Mouse (Mus musculus) layer of hippocampus, adult 8-10 months (tissue): Measurements from ENCODE around the gene Ipcef1. TPM values are rescaled to one million over a fixed set of nuclear protein-coding genes. Genes with fewer than 3 reads are reported as not detected.

Experiments
- DNase-seq, 2 experiments: peaks; one replicate each; pipeline ENCODE4 v3.0.0; 2022; ENCODE audit warnings: low spot score in 2 of 2
- total RNA-seq, 4 experiments: library from RNA; stranded (reverse); gene quantifications; 2 replicates each; pipeline ENCODE4 v1.2.4; 2022

The Ipcef1 gene
- total RNA-seq, 4 experiments from 2014 or later, result 16.0 to 26.8 (median 22.0) TPM

DNA sequence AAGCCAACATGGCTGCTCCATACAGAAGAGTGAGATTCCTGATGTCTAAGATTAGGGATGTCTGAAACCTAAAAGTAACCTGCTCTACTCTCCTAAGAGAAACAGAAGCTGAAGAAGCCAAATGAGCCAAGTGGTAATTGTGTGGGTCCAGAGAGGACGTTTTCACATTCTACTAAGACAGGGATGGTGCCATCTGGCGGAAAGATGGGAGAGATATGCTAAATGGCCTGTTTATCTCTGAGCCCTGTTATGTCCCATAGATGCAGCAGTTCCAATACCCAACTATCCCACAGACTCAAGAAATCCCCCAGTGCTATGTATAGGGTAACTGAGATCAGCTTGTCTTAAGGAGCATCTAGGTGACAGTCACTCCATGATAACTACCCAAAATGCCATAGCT is 74.4 kb downstream of the Ipcef1 start:
- DNase-seq, result no peak

GRCm38 (mm10) chr10:6968334-6968733 is 83.9 kb downstream of the Ipcef1 start:
- no peak for DNase-seq

DNA sequence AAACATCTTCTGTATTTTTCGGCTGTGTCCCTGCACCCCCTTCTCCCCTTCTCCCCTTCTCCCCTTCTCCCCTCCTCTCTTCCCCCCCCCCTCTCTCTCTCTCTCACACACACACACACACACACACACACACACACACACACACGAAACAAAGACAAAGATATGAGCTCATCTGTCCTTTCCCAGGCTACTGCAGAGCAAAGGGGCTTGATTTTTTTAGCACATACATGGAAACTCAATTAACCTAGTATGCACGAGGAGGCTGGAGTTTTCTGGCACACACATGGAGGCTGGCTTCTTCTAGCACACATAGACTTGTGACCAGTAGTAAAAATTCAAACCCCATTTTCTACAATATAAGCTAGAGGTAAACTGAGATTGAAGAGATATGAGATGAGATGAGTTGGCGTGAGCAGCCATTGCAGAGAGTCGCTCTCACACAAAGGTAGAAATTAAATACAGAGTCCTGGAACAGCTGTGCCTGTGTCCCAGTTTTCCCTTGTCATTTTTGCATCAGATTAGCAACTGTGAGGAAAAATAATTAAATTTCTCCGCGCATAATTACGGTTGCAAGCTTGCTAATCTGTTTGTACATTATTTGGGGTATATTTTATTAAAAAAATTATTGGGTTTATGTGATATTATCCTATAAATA is 84.6 kb downstream of the Ipcef1 start:
- no peak for DNase-seq

- DNase-seq, result no peak
Observed at GRCm38 (mm10) chr10:6958791-6959190, 93.5 kb downstream of the Ipcef1 start.

DNA sequence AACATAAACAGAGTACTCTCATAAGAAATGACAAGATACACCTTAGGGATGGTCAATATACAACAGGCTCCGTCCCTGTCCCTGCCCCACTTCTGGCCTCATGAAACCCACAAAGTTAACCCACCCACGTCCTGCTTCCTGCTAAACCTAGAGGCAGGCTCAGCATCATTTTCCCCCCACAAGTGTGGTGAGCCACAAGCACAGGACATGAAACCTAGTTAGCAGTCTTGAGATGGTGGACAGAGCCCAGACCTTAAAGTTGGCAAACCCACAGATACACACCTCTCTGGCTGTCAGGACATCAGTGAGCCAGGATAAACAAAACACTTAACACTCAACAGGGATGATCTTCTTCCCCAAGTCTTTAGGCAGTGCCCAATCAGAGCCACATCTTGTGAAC is 95.9 kb downstream of the Ipcef1 start:
- DNase-seq, result no peak

- no peak for DNase-seq
Observed at GRCm38 (mm10) chr10:6954533-6954932, 97.7 kb downstream of the Ipcef1 start.

GRCm38 (mm10) chr10:6953115-6953514 is 99.2 kb downstream of the Ipcef1 start:
- no peak for DNase-seq

DNA sequence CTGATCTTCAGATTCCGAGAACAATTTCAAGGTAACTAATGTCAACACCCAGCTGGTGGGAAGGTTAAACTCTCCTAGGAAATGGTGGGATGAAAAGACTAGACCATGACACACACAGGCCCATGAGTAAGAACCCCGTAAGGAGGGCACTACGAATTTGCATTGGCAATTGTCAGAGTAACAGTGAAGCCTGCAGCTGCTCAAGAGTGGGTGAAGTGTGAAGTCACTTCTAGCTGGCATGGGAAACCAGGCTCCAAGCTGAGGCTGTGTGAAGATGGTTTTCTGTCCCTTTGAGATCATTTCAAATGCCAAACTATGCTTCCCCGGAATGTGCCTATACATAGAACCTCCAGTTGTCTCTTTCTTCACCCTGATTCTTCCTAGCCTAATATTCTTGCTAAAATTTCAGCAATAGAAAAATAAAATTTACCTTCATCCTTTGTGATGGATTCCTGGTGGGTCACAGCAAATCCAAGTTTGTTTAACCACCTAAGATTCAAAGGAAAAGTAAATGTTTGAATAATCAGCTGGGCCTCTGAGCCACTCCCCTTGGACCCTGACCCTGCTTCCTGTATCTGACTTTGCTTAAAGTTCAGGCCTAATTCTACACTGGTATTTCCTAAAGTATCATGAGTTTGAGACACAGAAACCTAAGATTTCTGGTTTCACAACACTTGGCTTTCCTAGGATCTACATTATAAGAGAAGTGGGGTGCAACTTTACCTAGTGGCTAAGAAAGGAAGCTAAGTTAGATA is 115.4 kb downstream of the Ipcef1 start:
- peak; percentile 33 to 48 for DNase-seq

GRCm38 (mm10) chr10:6934776-6935175 is 117.5 kb downstream of the Ipcef1 start:
- DNase-seq, result peak in 1 of 2 experiments; percentile 19

GRCm38 (mm10) chr10:6930889-6931288 is 121.4 kb downstream of the Ipcef1 start:
- DNase-seq, result no peak

GRCm38 (mm10) chr10:6930398-6930797 is 121.9 kb downstream of the Ipcef1 start:
- DNase-seq, result no peak

- no peak for DNase-seq
Observed at GRCm38 (mm10) chr10:6928905-6929304, 123.4 kb downstream of the Ipcef1 start.

- DNase-seq, result no peak
Observed at GRCm38 (mm10) chr10:6927600-6928223, 124.6 kb downstream of the Ipcef1 start.

- no peak for DNase-seq
Observed at GRCm38 (mm10) chr10:6926724-6927123, 125.6 kb downstream of the Ipcef1 start.

- peak; percentile 82 to 87 for DNase-seq
Observed at GRCm38 (mm10) chr10:6916545-6917257, 135.6 kb downstream of the Ipcef1 start.

DNA sequence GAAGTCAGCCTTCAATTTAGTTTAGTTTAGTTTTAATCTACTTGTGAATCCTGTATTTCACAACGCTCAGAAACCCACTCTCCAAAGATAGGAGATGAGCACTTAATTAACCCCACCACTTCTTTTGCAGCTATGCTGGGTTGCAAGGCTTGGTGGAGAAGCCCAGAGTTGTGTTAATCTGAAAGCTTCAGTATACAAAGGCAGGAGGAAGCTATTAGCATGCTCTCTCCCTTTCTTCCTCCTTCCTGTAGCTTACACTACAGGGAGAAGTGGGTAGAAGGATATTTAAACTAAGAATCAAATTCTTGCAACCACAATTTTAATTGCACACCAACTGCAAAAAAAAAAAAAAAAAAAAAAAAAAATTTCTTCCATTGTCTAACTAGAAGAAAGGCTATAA is 136.3 kb downstream of the Ipcef1 start:
- DNase-seq, result no peak

GRCm38 (mm10) chr10:6909763-6910162 is 142.5 kb downstream of the Ipcef1 start:
- peak in 1 of 2 experiments; percentile 17 for DNase-seq

DNA sequence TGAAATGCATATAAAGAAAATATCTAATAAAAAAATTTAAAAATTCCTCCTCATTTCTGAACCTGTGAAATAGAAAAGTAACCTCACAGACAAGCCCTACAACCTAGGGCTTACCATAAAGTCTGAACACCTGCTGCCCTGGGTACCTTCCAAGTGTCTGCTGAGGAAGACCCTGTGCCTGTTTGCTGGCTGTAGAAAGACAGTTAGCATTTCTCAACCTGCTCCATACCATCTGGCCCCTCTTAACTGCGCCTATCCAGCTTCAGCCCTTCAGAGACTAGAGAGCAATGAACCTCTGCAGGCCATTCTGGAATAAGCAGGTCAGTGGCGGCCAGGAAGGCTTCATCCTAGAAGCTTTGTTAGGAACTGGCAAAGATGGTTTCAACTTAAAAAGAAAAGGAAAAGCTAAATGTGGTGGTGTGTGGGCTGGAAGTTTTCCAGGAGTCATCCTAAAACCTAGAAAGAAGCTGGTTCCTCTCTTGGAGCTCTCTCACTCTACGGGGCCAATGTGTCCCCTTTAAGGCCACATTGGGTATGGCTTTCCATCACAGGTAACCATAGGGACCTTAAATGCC is 150.4 kb downstream of the Ipcef1 start:
- DNase-seq, result no peak

DNA sequence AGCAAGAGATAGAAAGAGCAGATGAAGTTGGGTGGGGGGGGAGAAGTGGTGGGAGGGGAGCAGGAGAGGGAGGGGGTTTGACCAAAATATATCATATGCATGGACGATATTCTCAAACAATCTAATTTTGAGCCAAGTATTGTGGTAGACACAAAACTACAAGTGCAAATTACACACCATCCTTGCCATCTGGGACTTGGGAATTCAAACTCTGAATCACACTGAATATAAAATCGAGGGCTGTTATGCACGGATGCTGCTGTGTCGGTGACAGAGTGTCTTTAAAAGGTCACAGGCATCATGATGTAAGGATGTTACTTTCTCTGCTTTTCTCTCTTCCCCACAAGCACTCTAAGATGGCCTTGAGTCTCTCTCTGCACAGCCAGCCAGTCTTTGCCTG is 152.2 kb downstream of the Ipcef1 start:
- no peak for DNase-seq

- DNase-seq, result no peak
Observed at GRCm38 (mm10) chr10:6896659-6897303, 155.5 kb downstream of the Ipcef1 start.

GRCm38 (mm10) chr10:6895796-6896195 is 156.5 kb downstream of the Ipcef1 start:
- DNase-seq, result no peak
